Mouse (Mus musculus): ENCODE measurements around the gene Pitpnm1.
A peak's percentile ranks its signal among the peaks of the same experiment; 100 is the strongest.

Pitpnm1 gene

GRCm38 (mm10) chr19:4140147-4140546 lies 40.3 kb downstream of the Pitpnm1 start:
- no peak for DNase-seq (ENCODE audit: low spot score)

- no peak for DNase-seq (ENCODE audit: low spot score)
Measured at GRCm38 (mm10) chr19:4142416-4143173, 42.8 kb downstream of the Pitpnm1 start.

GRCm38 (mm10) chr19:4143759-4144268 lies 44.0 kb downstream of the Pitpnm1 start, which contains the start of gene Cabp4:
Gene Cabp4, minus strand, starts transcription at chr19:4144033.
- DNase-seq (ENCODE audit: low spot score) = no peak

DNA sequence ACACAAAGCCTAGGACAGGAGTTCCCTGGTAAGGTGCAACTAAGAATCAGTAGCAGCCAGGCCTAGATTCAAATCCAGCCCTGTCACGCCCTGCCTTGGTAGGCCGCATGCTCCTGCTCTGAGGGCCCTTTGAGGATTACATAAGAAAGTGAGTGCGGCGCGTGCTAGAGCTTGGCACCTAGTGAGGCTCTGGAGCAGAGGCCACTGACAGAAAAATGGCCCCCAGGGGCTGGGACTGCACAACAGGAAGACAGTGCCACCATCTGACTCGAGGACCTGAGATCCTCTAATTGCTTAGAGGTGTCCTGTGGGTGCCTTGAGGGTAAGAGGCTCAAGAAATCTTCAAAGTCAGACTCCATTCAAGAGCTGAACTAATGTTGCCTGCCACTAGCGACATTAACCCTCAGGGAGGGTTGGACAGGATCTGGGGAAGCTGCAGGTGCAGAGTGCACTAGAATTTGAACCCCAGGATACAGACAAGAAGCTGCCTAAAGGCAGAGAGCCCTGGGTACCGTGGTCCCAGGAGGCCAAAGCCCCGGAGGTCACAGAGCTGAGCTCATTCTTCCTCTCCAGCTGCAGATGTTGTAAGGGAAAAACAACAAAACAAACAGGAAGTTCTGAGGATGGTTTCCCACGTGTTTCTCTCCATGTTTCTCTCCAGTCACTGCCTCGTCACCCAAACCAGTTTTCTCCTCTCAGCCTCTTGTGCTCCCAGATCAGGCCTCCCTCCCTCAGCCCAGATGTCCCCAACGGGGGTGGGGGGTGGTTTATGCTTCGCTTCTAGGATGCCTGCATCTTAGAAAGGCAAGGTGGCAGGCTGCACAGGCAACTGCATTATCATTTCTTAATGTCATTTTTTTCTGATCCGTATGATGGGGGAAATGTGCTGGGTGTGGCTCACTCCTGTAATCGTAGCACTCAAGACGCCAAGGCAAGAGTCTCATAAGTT lies 45.0 kb downstream of the Pitpnm1 start:
- no peak for DNase-seq (ENCODE audit: low spot score)

GRCm38 (mm10) chr19:4145936-4146335 lies 46.1 kb downstream of the Pitpnm1 start:
- no peak for DNase-seq (ENCODE audit: low spot score)

GRCm38 (mm10) chr19:4146366-4147021 lies 46.7 kb downstream of the Pitpnm1 start:
- no peak for DNase-seq (ENCODE audit: low spot score)

GRCm38 (mm10) chr19:4147022-4147405 lies 47.2 kb downstream of the Pitpnm1 start:
- DNase-seq (ENCODE audit: low spot score) = no peak

GRCm38 (mm10) chr19:4147782-4148490 lies 48.1 kb downstream of the Pitpnm1 start:
- DNase-seq (ENCODE audit: low spot score) = no peak

- peak; percentile 95 for DNase-seq (ENCODE audit: low spot score)
Measured at GRCm38 (mm10) chr19:4148491-4148806, 48.7 kb downstream of the Pitpnm1 start, which contains the start of gene Coro1b. Gene Coro1b, plus strand, starts transcription at chr19:4148619.

DNA sequence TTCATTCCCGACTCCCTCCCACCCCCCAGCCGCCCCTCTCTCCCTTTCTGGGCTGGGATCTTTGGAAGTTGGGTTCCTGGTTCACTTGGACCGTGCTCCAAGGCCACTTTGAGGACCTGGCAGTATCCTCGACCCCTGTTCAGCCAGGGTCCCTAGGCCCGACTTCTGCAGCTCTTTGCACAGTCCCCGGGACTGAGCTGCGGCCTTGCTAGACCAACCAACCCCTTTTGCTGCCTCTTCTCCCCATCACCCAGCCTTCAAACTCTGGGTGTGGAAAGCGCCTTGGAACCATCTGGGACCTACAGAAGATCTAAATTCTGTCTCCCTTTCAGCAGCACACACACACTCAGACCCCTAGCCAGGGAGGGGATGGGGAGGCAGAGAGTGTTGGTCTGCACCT lies 49.0 kb downstream of the Pitpnm1 start:
- no peak for DNase-seq (ENCODE audit: low spot score)

DNA sequence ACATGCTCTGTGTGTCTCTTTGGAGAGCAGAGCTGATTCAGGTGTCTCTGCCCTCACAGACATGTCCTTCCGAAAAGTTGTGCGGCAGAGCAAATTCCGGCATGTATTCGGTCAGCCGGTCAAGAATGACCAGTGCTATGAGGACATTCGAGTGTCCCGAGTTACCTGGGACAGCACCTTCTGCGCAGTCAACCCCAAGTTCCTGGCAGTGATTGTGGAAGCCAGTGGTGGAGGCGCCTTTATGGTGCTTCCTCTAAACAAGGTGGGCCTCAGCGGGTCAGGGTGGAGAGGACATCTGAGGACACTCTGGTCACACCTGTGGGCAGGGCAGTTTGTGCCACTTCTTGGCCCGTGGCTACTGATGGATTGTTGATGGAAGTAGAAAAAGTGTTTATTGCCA lies 49.5 kb downstream of the Pitpnm1 start:
- DNase-seq (ENCODE audit: low spot score) = no peak

GRCm38 (mm10) chr19:4149764-4150461 lies 50.1 kb downstream of the Pitpnm1 start:
- no peak for DNase-seq (ENCODE audit: low spot score)

DNA sequence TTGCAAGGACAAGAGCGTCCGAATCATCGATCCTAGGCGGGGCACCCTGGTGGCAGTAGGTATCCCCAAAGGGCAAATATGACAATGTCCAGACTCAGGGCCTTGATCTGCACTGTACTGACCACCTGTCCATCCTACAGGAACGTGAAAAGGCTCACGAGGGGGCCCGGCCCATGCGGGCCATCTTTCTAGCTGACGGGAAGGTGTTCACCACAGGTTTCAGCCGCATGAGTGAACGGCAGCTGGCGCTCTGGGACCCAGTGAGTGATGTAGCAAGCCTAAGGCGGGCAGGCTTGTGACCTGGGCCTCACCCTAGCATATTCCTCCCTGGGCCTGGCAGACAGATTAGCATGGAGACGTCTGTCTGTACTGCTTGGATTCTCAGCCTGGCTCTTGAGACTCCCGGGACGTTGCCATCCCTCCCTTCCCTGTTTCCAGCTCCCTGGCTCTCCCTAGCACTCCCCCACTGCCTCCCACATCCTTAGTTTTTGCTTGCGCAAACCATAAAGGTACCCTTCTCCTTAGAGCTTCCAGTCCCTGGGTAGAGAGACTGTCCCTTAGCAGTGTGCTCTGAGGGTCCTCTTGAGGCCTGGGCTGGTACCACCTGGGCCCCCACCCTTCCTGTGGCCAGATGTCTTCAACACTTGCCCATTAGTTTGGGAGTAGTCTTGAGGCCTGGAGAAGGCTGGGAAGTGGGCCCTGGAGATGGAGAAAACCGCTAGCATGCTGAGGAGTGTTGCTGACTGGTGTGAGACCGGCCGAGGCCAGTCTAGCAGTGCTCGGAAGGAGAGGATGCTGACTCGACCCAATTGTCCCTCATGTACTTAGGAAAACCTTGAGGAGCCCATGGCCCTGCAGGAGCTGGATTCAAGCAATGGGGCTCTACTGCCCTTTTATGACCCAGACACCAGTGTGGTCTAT lies 51.0 kb downstream of the Pitpnm1 start:
- DNase-seq (ENCODE audit: low spot score) = no peak

- no peak for DNase-seq (ENCODE audit: low spot score)
Measured at GRCm38 (mm10) chr19:4151488-4151860, 51.7 kb downstream of the Pitpnm1 start.

GRCm38 (mm10) chr19:4151898-4152297 lies 52.1 kb downstream of the Pitpnm1 start:
- DNase-seq (ENCODE audit: low spot score) = no peak

DNA sequence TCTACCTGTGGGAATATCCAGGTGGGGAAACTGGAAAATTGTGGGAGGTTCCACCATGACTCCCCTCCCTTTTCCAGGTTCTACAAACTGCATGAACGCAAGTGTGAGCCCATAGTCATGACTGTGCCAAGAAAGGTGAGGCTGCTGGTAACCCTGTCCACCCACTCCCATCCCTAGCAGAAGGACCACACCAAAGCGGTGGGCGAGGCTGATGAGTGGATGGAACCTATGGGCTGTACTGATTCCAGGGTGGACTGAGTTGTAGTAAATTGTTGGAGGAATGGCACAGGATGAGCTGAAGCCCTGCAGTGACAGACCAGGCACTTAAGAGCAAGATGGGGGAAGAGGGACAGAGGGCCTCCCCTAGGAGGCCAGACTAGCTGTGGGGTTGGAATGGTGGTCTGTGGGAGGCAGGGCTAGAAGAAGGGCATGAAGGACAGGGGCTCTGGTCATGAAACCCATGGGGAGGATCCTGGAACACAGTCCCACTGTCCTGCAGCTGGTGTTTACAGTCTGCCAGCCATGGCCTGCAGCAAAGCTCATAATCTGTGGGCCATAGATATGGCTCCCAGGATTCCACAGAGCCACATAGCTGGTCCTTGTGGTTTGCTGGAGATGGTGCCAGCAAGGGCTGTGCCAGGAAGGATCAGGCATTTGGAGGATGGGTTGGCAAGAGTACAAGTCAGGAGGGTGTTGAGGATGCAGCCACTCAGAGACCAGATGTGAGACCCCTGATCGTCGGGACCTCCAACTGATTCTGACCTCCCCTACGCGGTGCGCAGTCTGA lies 52.8 kb downstream of the Pitpnm1 start:
- no peak for DNase-seq (ENCODE audit: low spot score)

- no peak for DNase-seq (ENCODE audit: low spot score)
Measured at GRCm38 (mm10) chr19:4153232-4153654, 53.4 kb downstream of the Pitpnm1 start, which contains the start of gene Ptprcap. Gene Ptprcap, plus strand, starts transcription at chr19:4153604.

GRCm38 (mm10) chr19:4154437-4155222 lies 54.8 kb downstream of the Pitpnm1 start:
- no peak for DNase-seq (ENCODE audit: low spot score)
